Mouse (Mus musculus): ENCODE measurements around the gene Taf1d.

- no peak for TF ChIP-seq CTCF (IDR thresholded peaks at IDR 0.05; ENCODE audit: control insufficient read depth, insufficient read depth, insufficient read length)
- TF ChIP-seq MYOD1 (IDR thresholded peaks at IDR 0.05; ENCODE audit: control insufficient read depth, insufficient read length, low read depth) = no peak
- no peak for TF ChIP-seq USF1 (IDR thresholded peaks at IDR 0.05; ENCODE audit: low read depth)
- TF ChIP-seq MYOG (IDR thresholded peaks at IDR 0.05; ENCODE audit: control insufficient read depth, extremely low read depth, insufficient read length) = no peak
- TF ChIP-seq CEBPB (IDR thresholded peaks at IDR 0.05; ENCODE audit: low read depth) = no peak
- no peak for TF ChIP-seq FOSL1 (IDR thresholded peaks at IDR 0.05; ENCODE audit: insufficient read depth, low read length, poor library complexity, severe bottlenecking)
- no peak for TF ChIP-seq MAX (IDR thresholded peaks at IDR 0.05)
These were observed 4.2 kb downstream of the Taf1d start for GRCm38 (mm10) chr9:15310179-15310578.
